Mouse (Mus musculus) kidney, adult 2 months (tissue): ENCODE results near the gene Pparg.

Experiments used
- CTCF ChIP-seq: fragments of 200-500 bp; conservative IDR thresholded peaks from 2 replicates; pipeline ENCODE4 v1.5.1; 2011; ENCODE audit warnings: low read depth, mild to moderate bottlenecking, control low read depth, low read length, moderate library complexity, mixed read lengths; ENCODE audit not compliant: insufficient read depth, insufficient read length
- POLR2A ChIP-seq: fragments of 200-500 bp; IDR thresholded peaks from one replicate; pipeline ENCODE4 v1.6.1; 2011; ENCODE audit warnings: low read depth, low read length, control low read depth

GRCm38 (mm10) chr6:115420963-115421362 lies 60.2 kb downstream of the Pparg start:
- no peak for TF ChIP-seq CTCF
- no peak for TF ChIP-seq POLR2A
